Mouse (Mus musculus): ENCODE measurements at regions not wholly inside any gene's neighbourhood (a gene's known extent, or its start where the extent isn't known, plus 50 kb on each side); places are given as distances from the start of the nearest gene placed in this dataset.

DNA sequence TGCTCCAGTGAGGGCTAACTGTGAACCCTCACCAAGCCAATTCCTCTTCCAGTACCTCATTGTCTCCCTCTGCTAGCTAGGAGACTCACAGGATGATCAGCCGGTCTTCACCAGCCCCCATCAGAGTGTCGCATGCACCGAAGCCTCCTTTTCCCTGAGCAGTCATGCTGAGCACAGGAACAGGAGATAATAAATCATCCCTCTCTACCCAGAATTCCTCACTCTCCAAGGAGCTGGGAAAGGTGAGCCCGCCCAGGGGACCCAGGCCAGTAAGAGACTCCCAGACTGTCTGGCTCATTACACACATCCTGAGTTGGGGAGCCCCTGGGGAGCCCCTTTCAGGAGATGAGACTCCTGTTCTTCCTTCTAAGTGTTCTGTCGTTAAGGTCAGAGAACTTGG lies 171.7 kb downstream of the Cartpt start:
- no peak for ATAC-seq (ENCODE audit: low FRiP score, low read depth)
- no peak overlapping the region for H3K27ac ChIP-seq (replicated peaks; ENCODE audit: low read depth, low read length)
- peaks cover 12% of the 10 kb centered on the region for H3K4me1 ChIP-seq (ENCODE audit: control insufficient read depth, insufficient read depth, low read length)
- no peaks in the 10 kb centered on the region for H3K27me3 ChIP-seq (ENCODE audit: control insufficient read depth, insufficient read depth, low read length)
- 25% methylated on average over 5 of the region's 5 CpGs for WGBS
- no peak for TF ChIP-seq POLR2A (IDR thresholded peaks at IDR 0.05; ENCODE audit: borderline replicate concordance, extremely low read depth, insufficient read depth, insufficient read length)
- no peak overlapping the region for H3K9ac ChIP-seq (ENCODE audit: low read depth, low read length, severe bottlenecking)
- no peaks in the 10 kb centered on the region for H3K9me3 ChIP-seq (ENCODE audit: control insufficient read depth, low read length)
- no peak overlapping the region for H3K4me3 ChIP-seq (replicated peaks; ENCODE audit: low read length)
- DNase-seq (ENCODE audit: low spot score): no peak
- no peak overlapping the region for H3K4me2 ChIP-seq (replicated peaks; ENCODE audit: low read depth, low read length, severe bottlenecking)
- no peaks in the 10 kb centered on the region for H3K36me3 ChIP-seq (ENCODE audit: control insufficient read depth, insufficient read depth, low read length)

DNA sequence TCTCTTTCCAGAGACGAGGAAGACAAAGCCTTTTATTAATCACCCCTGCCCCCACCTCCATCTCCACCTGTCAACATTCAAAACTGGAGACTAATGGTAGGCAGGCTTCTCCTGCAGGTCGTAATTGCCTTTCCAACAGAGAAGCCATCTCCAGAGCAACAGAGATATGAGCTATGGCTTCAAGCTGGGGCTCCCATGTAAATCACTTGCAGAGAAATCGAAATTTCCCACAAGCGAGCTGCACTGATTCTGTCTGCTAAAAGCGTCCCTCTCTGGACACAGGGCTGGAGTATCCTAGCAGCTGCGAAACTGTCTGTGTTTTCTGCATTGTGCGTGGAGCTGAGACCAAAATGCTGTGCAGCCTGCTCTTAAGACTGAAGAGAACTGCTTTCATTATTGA lies 176.6 kb downstream of the Cartpt start:
- 42% methylated on average over 7 of the region's 7 CpGs for WGBS
- no peak for TF ChIP-seq POLR2A (IDR thresholded peaks at IDR 0.05; ENCODE audit: borderline replicate concordance, extremely low read depth, insufficient read depth, insufficient read length)
- DNase-seq (ENCODE audit: low spot score): no peak

DNA sequence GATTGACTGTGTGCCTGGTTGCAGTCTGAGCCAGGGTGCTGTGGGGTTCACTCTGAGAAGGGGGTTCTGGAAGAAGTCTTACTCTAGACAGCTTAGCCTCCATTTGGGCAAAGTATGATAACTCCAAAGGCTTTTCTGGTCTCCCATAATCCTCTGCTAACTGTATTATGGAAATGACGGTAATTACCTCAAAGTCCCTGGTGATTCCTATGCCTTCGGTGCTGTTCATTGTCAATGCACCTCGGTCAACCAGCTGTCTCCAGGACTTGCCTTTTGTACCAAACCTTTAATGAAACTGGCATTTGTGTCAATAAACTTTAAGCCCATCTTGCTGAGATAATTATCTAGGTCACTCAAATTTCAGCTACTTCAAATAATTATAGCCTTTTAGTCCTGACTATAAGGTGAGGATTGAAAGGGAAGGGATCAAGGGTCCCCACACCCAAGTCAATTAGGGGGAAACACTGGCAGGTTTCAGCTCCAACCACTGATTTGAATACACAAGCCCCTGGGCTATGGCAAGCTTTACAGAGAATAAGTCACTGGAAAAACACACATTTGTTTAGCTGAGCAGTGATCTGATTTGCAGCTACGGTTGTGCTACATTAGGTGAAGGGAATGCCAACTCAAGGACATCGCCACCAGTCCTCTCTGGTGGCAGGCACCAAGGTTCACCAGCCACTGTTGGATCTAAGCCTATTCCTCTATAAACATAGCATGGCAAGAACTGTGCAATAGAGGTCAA lies 177.5 kb downstream of the Cartpt start:
- 62% methylated on average over 5 of the region's 5 CpGs for WGBS
- H3K9me3 ChIP-seq (ENCODE audit: control insufficient read depth, low read length): no peaks in the 10 kb centered on the region
- no peak overlapping the region for H3K4me2 ChIP-seq (replicated peaks; ENCODE audit: low read depth, low read length, severe bottlenecking)
- ATAC-seq (ENCODE audit: low FRiP score, low read depth): no peak
- H3K27me3 ChIP-seq (ENCODE audit: control insufficient read depth, insufficient read depth, low read length): no peaks in the 10 kb centered on the region
- H3K27ac ChIP-seq (replicated peaks; ENCODE audit: low read depth, low read length): no peak overlapping the region
- no peak for DNase-seq (ENCODE audit: low spot score)
- no peak overlapping the region for H3K4me3 ChIP-seq (replicated peaks; ENCODE audit: low read length)
- H3K4me1 ChIP-seq (ENCODE audit: control insufficient read depth, insufficient read depth, low read length): peaks cover under 1% of the 10 kb centered on the region
- no peak for TF ChIP-seq POLR2A (IDR thresholded peaks at IDR 0.05; ENCODE audit: borderline replicate concordance, extremely low read depth, insufficient read depth, insufficient read length)
- no peaks in the 10 kb centered on the region for H3K36me3 ChIP-seq (ENCODE audit: control insufficient read depth, insufficient read depth, low read length)
- H3K9ac ChIP-seq (ENCODE audit: low read depth, low read length, severe bottlenecking): no peak overlapping the region

More for the DNA sequence above, 176.6 kb downstream of the Cartpt start:
- Histone ChIP-seq H3K36me3 (ENCODE audit: control insufficient read depth, insufficient read depth, low read length) (no peaks in the 10 kb centered on the region), H3K4me1 (ENCODE audit: control insufficient read depth, insufficient read depth, low read length) (peaks cover 9% of the 10 kb centered on the region), H3K27ac (replicated peaks; ENCODE audit: low read depth, low read length) (no peak overlapping the region), H3K9ac (ENCODE audit: low read depth, low read length, severe bottlenecking) (no peak overlapping the region), H3K9me3 (ENCODE audit: control insufficient read depth, low read length) (no peaks in the 10 kb centered on the region), H3K4me2 (replicated peaks; ENCODE audit: low read depth, low read length, severe bottlenecking) (no peak overlapping the region), H3K4me3 (replicated peaks; ENCODE audit: low read length) (no peak overlapping the region), H3K27me3 (ENCODE audit: control insufficient read depth, insufficient read depth, low read length) (no peaks in the 10 kb centered on the region)
- ATAC-seq (ENCODE audit: low FRiP score, low read depth): no peak

DNA sequence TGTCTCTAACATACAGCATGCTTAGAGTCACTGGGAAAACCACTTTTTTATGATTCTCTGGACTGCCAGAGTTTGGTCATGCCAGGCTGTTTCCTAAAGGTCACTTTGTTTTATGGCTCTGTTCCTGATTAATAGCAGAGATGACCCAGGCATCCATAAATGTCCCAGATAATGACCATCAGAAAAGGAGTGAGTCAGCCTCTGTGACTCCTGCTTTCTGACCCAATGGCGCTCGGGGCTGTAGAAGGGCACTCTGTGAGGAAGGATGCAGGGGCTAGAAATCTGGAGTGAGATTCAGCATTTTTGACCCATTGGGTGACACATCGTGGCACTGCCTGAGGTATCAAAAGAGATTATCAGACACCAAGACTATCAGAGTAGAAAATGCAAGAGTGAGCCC lies 180.3 kb downstream of the Cartpt start:
- H3K36me3 ChIP-seq (ENCODE audit: control insufficient read depth, insufficient read depth, low read length): no peaks in the 10 kb centered on the region
- DNase-seq (ENCODE audit: low spot score) (no peak), ATAC-seq (ENCODE audit: low FRiP score, low read depth) (no peak)
- no peak overlapping the region for H3K27ac ChIP-seq (replicated peaks; ENCODE audit: low read depth, low read length)
- H3K4me1 ChIP-seq (ENCODE audit: control insufficient read depth, insufficient read depth, low read length): no peaks in the 10 kb centered on the region
- H3K4me3 ChIP-seq (replicated peaks; ENCODE audit: low read length): no peak overlapping the region
- H3K4me2 ChIP-seq (replicated peaks; ENCODE audit: low read depth, low read length, severe bottlenecking): no peak overlapping the region
- H3K9me3 ChIP-seq (ENCODE audit: control insufficient read depth, low read length): no peaks in the 10 kb centered on the region
- TF ChIP-seq POLR2A (IDR thresholded peaks at IDR 0.05; ENCODE audit: borderline replicate concordance, extremely low read depth, insufficient read depth, insufficient read length): no peak
- H3K9ac ChIP-seq (ENCODE audit: low read depth, low read length, severe bottlenecking): no peak overlapping the region
- WGBS: 61% methylated on average over 3 of the region's 3 CpGs
- H3K27me3 ChIP-seq (ENCODE audit: control insufficient read depth, insufficient read depth, low read length): no peaks in the 10 kb centered on the region

DNA sequence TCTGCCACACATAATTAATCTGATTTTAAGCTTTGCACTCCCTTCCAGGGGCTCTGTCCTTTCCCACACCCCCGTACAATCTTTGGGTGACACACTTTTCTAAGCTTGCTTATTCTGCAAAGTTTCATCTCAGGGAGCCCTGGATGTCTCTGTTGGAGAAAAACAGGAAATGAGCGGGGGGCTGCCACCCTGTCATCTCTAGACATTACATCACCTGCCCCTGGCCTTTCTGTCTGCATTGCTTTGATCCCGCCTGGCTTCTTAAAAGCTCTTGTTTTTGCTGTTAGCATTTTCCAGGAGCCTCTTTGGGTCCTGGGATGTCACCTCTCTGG lies 180.2 kb upstream of the Map1b start:
- Histone ChIP-seq H3K27me3 (ENCODE audit: control insufficient read depth, insufficient read depth, low read length) (no peaks in the 10 kb centered on the region), H3K36me3 (ENCODE audit: control insufficient read depth, insufficient read depth, low read length) (no peaks in the 10 kb centered on the region), H3K27ac (replicated peaks; ENCODE audit: low read depth, low read length) (no peak overlapping the region), H3K9ac (ENCODE audit: low read depth, low read length, severe bottlenecking) (no peak overlapping the region), H3K4me1 (ENCODE audit: control insufficient read depth, insufficient read depth, low read length) (0 out of 2 replicates have a peak, but pooled peaks cover 3% of the 10 kb centered on the region), H3K9me3 (ENCODE audit: control insufficient read depth, low read length) (no peaks in the 10 kb centered on the region), H3K4me2 (replicated peaks; ENCODE audit: low read depth, low read length, severe bottlenecking) (no peak overlapping the region), H3K4me3 (replicated peaks; ENCODE audit: low read length) (no peak overlapping the region)
- WGBS: 62% methylated on average over 3 of the region's 3 CpGs
- no peak for DNase-seq (ENCODE audit: low spot score)
- no peak for ATAC-seq (ENCODE audit: low FRiP score, low read depth)
- TF ChIP-seq POLR2A (IDR thresholded peaks at IDR 0.05; ENCODE audit: borderline replicate concordance, extremely low read depth, insufficient read depth, insufficient read length): no peak

All from limb, embryonic 14.5 days (tissue).